Mouse (Mus musculus) A20 (cell line): ENCODE measurements around the gene 4931406P16Rik.

Experiments
- DNase-seq: peaks from one replicate; pipeline ENCODE4 v3.0.0-alpha.2; 2011; ENCODE audit warnings: low read depth, low spot score

The 4931406P16Rik gene

DNA sequence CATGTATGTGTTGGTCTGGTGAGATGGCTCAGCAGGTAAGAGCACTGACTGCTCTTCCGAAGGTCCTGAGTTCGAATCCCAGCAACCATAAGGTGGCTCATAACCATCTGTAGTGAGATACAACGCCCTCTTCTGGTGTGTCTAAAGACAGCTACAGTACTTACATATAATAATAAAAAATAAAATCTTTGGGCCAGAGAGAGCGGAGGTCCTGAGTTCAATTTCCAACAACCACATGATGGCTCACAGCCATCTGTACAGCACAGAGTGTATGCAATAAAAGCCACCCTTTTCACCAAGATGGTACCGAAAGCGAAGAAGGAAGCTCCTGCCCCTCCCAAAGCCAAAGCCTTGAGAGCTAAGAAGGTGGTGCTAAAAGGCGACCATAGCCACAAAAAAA is 62.6 kb downstream of the 4931406P16Rik start, which contains the start of gene Gm6096:
Gene Gm6096, plus strand, starts transcription at position 301 of the 400 bp plus-strand sequence.
- no peak for DNase-seq

DNA sequence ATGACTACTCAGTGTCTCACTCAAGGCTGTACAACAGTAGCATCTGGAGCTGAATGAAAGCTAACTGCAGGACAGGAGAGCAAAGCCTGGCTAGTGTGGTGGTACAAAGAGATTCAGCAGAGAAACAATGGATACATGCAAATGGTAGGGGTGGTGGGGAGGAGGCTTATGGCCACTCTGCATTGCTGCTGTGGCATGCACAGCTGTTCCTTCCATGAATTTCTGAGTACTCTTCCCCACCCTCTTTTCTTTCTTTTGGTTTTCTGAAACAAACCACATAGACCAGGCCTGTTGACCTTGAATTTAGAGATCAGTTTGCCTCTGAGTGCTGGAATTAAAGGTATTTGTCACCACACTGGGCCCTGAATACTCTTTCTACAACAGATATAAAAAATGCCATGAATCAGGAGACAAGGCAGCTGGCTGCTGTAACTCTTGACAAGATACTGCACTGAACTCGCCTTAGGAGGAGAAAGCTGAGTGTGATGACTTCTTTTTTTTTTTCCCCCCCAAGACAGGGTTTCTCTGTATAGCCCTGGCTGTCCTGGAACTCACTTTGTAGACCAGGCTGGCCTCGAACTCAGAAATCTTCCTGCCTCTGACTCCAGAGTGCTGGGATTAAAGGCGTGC is 66.4 kb downstream of the 4931406P16Rik start:
- DNase-seq: no peak

DNA sequence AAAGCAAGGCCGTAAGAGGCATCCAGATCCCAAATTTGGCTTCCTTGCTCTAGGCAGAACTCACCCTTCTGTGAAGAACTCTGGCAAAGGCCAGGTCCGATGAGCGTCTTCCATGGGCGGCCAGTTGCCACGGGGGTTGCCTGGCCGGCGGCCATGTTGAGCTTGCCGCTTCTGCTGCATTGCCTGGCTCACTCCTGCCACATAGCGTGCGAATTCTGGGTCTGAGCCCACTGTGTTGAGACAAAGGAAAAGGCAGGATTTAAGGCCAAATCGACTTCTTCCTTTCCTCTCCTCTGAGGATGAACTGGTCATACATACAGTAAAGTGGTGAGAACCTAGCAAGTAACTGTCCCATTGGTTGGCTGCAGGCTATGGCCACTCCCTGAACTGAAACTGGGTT is 71.2 kb downstream of the 4931406P16Rik start:
- no peak for DNase-seq

DNA sequence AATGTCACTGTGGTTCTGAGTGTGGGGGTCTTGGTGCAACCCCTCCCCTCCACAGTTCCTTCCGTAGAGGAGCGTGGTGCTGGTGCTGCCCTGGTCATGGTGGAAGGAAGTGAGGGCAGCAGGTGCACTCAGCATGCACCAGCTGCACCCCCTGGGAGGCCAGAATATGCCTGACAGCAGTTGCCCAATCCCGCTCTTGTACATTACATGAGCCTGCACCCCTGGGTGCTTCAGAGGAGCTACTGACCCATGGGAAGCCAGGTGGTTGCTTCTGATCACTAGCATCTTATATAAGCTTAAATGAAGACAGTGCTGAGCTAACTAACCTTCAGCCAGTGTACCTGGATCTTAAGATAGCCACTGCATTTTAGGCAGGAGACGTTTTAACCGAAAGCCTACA is 75.3 kb downstream of the 4931406P16Rik start:
- DNase-seq: peak; percentile 56

DNA sequence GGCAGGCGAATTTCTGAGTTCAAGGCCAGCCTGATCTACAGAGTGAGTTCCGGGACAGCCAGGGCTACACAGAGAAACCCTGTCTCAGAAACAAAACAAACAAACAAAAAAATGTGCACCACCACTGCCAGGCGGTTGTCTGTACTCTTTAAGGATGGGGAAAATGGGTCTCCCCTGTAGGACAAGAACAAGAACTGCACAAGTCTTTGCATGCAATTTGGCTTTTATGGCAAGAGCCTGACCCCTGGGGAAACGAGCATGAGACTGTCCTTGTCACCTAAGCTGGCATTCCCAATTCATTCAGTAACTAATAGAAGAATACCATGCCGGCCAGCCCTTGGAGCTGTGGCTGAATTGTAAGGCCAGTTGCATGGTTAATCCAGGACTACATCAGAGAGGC is 77.7 kb downstream of the 4931406P16Rik start:
- peak; percentile 35 for DNase-seq

DNA sequence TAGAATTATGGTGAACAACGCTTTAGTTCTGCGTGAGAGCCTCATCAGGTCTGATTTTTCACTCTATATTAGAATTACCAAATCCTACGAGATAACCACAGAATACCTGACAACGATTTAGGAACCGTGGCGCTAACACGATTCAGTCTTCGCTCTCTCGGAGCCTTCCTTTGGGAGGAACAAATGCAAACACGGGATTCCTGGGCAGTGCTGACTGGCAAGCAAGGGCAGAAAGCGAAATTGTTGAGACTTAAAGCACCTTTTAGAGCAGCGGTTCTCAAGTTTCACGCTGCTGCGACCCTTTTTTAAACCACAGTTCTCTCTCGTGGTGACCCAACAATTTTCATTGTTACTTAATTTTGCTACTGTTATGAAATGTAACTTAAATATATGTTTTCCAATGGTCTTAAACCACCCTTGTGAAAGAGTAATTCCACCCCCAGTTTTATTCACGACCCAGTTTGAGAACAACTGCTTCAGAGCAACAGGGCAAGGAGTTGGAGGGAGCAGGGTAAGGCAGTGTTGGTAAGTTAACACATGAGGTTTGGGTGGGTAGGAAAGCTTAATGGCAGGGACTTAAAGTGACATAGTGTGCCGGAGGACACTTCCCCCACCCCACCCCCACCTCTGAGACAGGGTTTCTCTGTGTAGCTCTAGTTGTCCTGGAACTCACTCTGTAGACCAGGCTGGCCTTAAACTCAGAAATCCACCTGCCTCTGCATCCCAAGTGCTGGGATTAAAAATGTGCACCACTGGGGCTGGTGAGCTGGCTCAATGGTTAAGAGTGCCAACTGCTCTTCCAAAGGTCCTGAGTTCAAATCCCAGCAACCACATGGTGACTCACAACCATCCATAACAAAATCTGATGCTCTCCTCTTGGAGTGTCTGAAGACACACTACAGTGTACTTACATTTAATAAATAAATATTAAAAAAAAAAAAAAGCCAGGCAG is 78.5 kb downstream of the 4931406P16Rik start:
- peak; percentile 48 for DNase-seq

DNA sequence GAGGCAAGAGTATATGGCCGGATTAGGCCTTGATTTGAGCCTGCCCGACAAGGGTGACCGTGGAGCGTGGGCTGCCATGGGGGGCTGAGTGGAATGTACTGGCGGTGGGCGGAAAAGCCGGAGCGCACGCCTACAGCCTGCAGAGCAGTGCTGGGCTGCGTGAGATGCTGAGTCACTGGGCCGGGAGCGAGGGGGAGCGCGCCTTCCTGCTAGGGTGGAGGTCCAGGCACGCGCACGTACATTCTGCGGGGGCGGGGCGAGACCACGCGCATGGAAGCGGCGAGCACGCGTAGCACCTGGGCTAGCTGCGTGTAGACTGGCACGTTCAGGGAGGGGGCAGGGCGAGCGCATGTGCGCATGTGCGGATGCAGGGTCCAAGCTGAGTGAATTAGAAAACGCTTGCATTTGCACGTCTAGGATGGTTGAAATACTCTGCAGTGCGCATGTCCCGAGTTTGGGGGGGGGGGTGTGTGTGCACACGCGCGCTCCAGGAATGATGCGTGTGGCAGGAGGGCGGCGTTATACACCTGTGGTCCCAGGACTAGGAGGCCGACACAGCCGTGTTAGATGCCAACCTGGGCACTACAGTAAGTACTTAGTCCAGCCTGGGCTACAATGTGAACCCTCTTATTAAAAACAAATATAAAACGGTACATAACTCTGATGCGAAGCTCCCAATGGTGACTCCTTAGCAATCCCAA is 79.3 kb downstream of the 4931406P16Rik start:
- DNase-seq: peak; percentile 100

DNA sequence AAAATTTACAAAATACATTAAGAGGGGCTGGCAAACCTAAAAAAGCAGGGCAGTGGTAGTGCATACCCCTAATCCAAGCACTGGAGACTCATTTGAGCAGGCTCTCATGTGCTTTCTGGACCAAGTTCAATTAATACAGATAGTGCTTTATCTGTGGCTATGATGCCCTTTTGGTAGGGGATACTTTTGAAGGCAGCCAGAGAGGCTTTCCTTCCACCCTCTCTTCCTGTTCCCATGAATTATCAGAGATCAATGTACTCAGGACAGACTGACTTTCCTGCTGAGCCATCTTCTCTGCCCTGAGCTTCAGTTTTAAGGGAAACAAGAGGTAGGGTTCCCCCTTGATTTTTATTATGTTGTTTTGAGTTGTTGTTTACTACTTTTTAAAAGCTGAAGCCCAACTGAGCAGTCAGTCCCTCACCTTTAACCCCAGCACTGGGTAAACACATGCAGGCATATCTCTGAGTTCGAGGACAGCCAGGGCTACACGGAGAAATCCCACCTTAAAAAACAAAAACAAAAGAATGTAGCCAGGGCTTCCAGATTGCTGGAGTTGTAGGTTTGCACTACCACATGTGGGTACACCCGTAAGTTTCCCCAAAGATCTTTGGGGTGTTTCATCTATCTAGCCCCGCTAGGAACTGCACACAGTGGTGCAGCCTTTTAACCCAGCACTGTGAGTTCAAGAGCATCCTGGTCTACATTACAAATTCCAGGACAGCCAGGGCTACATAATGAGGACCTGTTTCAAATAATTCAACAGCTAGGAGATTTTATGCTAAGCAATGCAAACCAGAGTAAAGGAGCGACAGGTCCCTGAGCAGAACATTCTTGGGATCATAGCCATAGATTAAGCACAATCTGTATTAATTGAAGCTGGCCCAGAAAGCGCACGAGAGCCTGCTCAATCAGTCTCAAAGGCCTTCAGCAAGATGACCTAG is 80.3 kb downstream of the 4931406P16Rik start:
- DNase-seq: peak; percentile 61

DNA sequence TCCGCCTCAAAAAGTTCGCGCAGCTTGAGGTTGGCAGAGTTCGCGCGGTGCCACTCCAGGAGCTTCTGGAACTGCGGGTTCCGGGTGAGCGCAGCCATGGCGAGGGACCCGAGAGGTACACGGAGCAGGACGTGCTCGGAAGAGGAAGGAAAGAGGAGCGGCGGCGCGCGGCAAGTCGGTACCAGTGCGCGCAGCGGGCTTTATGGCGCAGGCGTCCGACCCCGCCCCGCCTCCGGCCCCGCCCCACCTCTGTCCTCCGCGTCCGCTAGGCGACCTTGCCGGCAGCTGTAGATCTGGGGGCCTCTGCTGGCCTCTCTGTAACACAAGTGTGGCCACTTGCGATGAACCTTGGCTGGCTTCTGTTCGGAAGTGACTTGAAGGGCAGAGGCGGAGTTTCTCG is 83.2 kb downstream of the 4931406P16Rik start, which contains the start of gene Gpi1:
Gene Gpi1, minus strand, starts transcription at position 221 of the 400 bp plus-strand sequence.
- DNase-seq: peak; percentile 96

DNA sequence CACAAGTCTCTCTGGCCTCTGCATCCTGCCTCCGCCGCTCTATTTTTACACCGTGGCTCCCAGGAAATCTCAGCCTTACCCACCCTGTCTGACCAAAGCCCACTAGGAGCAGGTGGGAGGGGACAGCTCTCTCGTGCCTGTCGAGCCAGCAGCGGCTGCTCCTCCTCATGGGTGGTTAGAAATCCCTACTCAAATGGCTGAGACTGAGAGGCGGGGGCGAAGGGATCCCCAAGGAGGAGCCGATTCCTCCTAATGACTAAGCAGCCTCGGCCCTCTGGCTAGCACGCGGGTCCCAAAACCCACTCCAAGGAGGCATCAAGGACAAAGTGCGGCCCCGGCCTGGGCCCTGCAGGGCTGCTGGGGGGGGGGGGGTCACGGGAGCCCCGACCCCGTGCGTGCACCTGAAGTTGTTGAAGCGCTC is 83.7 kb downstream of the 4931406P16Rik start:
- DNase-seq: no peak

DNA sequence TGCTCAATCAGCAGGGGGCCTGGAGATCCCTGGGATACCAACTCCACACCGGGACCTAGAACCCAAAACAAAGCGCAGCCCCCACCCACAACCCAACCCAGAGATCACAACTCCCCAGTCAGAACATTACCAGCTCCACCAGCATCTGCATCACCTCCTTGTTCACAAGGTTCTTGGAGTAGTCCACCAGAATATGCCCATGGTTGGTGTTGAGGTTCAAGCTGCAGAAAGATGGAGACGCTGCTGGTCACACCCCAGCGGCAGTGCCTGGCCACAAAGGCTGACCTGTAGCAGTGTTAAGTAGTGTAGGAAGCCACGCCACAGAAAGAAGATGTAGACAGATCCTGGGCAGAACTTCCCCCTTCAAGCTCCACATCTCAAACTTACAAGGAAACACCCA is 84.2 kb downstream of the 4931406P16Rik start:
- no peak for DNase-seq

DNA sequence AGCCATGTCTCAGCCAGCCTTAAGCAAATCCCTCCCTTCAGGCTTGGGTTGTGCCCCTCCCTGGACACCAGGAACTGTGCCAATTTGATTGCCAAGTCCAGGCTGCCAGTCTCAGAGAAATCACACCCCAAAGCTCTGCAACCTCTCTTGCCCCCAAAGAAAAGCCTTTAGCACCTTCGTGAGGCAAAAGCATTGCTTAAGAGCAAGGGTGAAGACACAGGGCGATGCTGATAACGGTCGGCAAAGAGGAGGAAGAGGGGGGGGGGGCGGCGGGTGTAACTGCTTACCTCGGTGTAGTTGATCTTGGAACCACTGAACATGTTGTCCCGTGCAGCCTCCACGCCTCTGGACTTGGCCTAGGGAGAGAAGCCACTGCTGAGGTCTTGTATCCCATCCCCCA is 84.7 kb downstream of the 4931406P16Rik start:
- no peak for DNase-seq

DNA sequence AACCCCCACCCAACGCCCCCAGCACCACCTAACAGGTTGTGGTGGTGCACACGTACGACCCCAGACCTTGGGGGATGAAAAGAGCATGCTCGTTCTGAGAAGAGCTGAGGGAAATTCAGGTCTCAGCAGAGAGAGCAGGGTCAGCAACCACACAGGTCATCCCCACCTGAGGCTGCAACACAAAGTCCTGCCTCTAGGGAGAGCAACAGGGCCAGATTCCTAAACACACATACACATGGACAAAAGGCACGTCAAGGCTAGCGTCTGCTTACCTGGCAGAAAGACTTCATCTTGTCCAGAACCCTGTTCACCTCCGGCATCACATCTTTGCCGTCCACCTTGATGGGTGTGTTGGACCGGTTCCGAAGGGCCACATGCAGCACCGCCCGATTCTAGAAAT is 86.5 kb downstream of the 4931406P16Rik start:
- no peak for DNase-seq

DNA sequence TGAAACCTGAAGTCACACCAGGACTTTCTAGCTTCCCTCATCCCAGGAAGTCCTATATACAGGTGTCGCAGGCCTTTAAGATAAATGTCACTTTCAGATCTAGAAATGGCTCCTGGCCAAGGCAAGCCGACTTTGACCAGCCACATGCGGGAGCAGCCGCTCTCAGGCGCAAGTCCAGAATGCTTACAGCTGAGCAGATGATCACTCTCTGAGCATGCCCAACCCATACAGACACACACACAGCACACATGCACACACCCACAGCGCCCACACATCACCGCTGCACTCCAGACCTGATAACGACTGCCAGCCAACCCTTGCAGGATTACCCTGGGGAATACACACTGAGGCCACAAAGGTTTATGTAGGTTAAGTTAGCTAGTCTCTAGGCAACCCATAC is 87.3 kb downstream of the 4931406P16Rik start:
- DNase-seq: no peak

DNA sequence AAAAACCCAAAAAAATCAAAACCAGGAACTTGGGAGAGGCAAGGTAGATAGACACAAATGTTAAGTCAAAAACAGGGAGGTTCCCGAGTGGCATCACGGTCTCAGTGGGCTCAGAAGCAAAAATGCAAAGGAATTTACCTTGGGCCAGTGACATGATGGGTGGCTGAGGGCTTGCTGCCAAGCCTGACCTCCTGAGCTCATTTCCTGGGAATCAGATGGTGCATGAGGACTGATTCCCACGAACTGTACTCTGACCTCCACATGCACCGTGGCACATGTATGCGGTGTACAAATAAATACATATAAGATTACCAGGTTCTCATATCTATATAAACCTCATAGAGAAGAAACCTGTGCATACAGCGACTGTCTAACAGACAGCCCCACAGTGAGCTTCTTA is 89.0 kb downstream of the 4931406P16Rik start:
- no peak for DNase-seq

DNA sequence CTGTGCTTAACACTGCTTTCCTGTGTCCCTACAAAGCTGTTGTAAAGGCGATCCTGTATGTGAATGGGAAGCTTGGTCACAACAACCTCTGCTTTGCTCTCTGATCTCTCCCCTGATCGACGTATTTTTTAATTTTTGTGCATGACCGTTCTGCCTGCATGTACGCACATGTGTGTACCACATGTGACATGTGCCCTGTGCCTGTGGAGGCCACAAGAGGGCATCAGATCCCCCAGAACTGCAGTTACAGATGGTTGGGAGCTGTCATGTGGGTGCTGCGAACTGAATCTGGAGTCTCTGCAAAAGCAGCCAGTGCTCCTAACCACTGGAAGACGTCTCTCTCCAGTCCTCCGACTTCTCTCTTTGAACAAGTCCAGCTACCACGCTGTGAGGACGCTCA is 91.0 kb downstream of the 4931406P16Rik start:
- DNase-seq: no peak

DNA sequence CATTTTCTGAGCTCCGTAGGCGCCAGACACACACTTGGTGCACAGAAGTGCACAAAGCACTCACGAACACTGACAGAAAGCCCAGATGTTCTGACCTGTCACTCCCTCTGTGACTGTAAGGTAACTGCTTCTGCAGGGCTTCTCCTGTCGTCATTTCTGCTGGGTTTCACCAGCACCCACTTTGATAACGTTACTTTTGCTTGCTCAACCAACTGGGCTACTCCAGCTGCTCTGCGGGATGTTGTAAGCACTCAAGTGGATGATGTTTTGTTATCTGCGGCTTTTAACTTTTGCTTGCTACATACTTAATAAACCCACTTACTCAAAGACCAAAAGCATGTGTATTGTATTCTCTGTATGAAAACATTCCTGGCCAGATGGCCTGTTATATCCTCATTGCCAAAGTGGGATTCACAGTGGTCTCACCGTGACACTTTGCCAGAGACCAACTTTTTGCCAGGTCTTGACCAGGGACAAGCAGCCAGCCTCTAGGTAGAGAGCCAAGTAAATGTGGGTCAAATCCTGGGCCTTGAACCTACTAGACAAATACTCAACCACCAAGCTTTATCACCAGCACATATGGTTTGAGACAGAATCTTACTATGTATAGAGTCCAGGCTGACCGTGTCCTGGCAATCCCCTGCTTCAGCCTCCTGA is 91.6 kb downstream of the 4931406P16Rik start:
- no peak for DNase-seq

DNA sequence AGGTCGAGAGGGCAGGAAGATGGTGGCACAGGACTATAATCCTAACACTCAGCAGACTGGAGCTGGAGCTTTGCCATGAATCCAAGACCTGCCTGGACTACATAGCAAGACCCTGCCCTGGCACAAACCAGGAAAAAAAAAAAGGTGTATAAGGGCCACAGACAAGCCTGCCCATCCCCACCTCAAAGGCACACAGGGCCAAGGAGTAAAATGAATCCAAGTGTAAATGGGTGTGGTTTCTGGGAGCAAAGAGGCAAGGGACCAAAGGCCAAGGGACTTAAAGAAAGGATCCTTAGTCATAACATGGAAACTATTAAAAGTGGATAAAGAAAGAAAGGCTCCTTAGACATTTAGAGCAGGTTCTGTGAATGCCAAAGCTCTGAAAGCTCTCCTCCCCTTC is 94.9 kb downstream of the 4931406P16Rik start:
- DNase-seq: no peak

DNA sequence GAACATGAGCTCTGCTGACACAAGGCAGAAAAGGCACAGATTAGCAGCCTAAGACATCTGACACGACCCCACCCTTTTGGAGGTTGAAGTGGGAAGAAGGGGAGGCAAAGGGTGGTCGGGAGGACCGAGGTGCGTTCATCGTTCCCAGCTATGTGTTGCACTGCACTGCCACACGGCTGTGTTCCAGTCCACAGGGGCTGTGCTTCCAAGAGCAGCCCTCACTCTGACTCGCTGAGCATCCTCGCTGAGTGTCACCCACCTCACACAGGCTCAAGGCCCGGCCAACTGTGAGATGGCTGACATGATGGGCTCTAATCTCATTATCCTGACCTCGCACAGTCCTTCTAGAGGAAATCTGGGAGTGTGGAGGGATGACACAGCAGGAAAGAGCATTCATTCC is 96.9 kb downstream of the 4931406P16Rik start:
- DNase-seq: no peak

DNA sequence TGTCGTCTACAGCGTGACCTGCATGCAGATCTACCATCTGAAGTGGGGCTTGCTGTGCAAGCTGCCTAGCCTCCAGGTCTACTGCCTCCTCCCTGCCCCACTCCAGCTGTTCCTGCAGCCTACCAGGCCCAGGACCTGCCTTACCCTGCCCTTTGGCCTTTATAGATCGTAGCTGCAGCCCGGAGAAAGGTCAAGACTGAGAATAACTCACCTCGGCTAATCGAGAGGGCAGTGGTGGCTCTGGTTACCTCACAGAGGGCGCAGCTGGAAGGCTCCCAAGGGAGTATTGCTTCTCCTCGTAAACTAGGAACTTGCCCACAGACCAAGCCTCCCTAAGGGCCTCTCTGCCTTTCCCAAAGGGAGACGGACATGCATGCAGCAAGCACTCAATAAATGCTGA is 97.9 kb downstream of the 4931406P16Rik start:
- DNase-seq: no peak
